Mouse (Mus musculus) lung, postnatal 0 days (tissue): ENCODE measurements around the gene Uba5.

ENCODE experiments used
- CTCF ChIP-seq: IDR thresholded peaks from 2 replicates; pipeline ENCODE4 v1.5.1; 2016; ENCODE audit warnings: antibody characterized with exemption, mild to moderate bottlenecking
- EP300 ChIP-seq: IDR thresholded peaks from 2 replicates; pipeline ENCODE4 v1.6.1; 2016; ENCODE audit warnings: antibody characterized with exemption, mild to moderate bottlenecking, control low read depth

GRCm38 (mm10) chr9:104034231-104034630, 28.7 kb downstream of the Uba5 start:
- TF ChIP-seq EP300 (no peak), CTCF (no peak)
